Comparison of ENCODE assay signal across 10 mouse cellular contexts in genomic region chr4:88759610-88760268, GRCm38 (mm10). TPM values are rescaled to one million over a fixed set of nuclear protein-coding genes. Genes with fewer than 3 reads are reported as not detected.
DNase-seq lines count a peak whose midpoint lies in the region; ATAC-seq and TF ChIP-seq lines count a peak whose summit lies in the region.
"Not testable (repeated sequence)": the region's sequence is repeated elsewhere in the genome, so short reads cannot be mapped to it uniquely, and the experiment has no call there.
"Had no signal": no experiment of that assay in that cellular context is flagged by ENCODE, and none has a peak within 500 bp of the region (broad histone marks: within the 10 kb centered on the region; RNA-seq: fewer than 3 reads in every experiment).

TSS of gene Gm13283 (plus strand) at chr4:88760119.

- not testable (repeated sequence) for H3K36me3 ChIP-seq in embryonic facial prominence, embryonic 13.5 days; heart, adult 2 months (ENCODE audit: control insufficient read depth, insufficient read depth, low read length); intestine, embryonic 14.5 days (ENCODE audit: control insufficient read depth, insufficient read depth, low read length); lung, postnatal 0 days (ENCODE audit: insufficient read depth, low read length)

- intact Hi-C loops in heart, adult 2 months (cut with DNase I): not testable (repeated sequence)

- TF ChIP-seq CTCF in heart, adult 2 months (IDR thresholded peaks at IDR 0.05); lung, postnatal 0 days (IDR thresholded peaks at IDR 0.05): not testable (repeated sequence)

- H3K9ac ChIP-seq in embryonic facial prominence, embryonic 13.5 days: peak within 1 kb of the TSS; percentile 61; the same call in 1 of the 2 replicates
- H3K9ac ChIP-seq in heart, adult 2 months (ENCODE audit: low read depth, low read length): peak within 1 kb of the TSS; percentile 43; the same call in 1 of the 2 replicates
- H3K9ac ChIP-seq in intestine, embryonic 14.5 days (ENCODE audit: low read length); lung, postnatal 0 days (replicated peaks; ENCODE audit: low read depth): not testable (repeated sequence)

- H3K4me2 ChIP-seq in embryonic facial prominence, embryonic 13.5 days: peak within 1 kb of the TSS; percentile 60
- peak within 1 kb of the TSS; percentile 36 for H3K4me2 ChIP-seq in intestine, embryonic 14.5 days (ENCODE audit: low read length)
- H3K4me2 ChIP-seq in lung, postnatal 0 days (replicated peaks; ENCODE audit: low read depth, low read length): not testable (repeated sequence)

- not testable (repeated sequence) for H3K9me3 ChIP-seq in embryonic facial prominence, embryonic 13.5 days; intestine, embryonic 14.5 days (ENCODE audit: control insufficient read depth, low read length); lung, postnatal 0 days (ENCODE audit: low read length)

- H3K4me1 ChIP-seq in embryonic facial prominence, embryonic 13.5 days; heart, adult 2 months (ENCODE audit: control insufficient read depth, insufficient read depth, low read length); intestine, embryonic 14.5 days (replicated peaks; ENCODE audit: control insufficient read depth, insufficient read depth, low read length); lung, postnatal 0 days (ENCODE audit: insufficient read depth, low read depth, low read length): not testable (repeated sequence)

- TF ChIP-seq POLR2A in heart, adult 2 months (IDR thresholded peaks at IDR 0.05; ENCODE audit: insufficient read depth, low read depth, low read length): not testable (repeated sequence)

- H3K79me2 ChIP-seq in heart, adult 2 months (replicated peaks; ENCODE audit: control insufficient read depth, insufficient read depth, low read length): not testable (repeated sequence)

- not testable (repeated sequence) for TF ChIP-seq EP300 in heart, adult 2 months (IDR thresholded peaks at IDR 0.05; ENCODE audit: insufficient read depth, low read depth, low read length); lung, postnatal 0 days (IDR thresholded peaks at IDR 0.05)

- not testable (repeated sequence) for H3K27me3 ChIP-seq in embryonic facial prominence, embryonic 13.5 days; heart, adult 2 months (ENCODE audit: control insufficient read depth, insufficient read depth, low read length); intestine, embryonic 14.5 days (replicated peaks; ENCODE audit: control insufficient read depth, insufficient read depth, low read length); lung, postnatal 0 days (replicated peaks; ENCODE audit: insufficient read depth, low read length)

- peak; percentile 37 to 81 for DNase-seq in adrenal gland, adult (ENCODE audit: inconsistent age in 2 of 2, low spot score in 1 of 2)
- peak in 1 of 2 experiments; percentile 44 for DNase-seq in heart, adult 2 months
- DNase-seq in intestine, embryonic 14.5 days (ENCODE audit: low spot score); lung, postnatal 0 days (ENCODE audit: low spot score): not testable (repeated sequence)
- peak; percentile 12 to 16 for DNase-seq in layer of hippocampus, postnatal 25 days (ENCODE audit: extremely low spot score in 1 of 2, low spot score in 1 of 2)
- DNase-seq in ovary, postnatal 10 days (ENCODE audit: low spot score): peak; percentile 47
- peak; percentile 41 for DNase-seq in urinary bladder, postnatal 10 days (ENCODE audit: low spot score)

- peak within 1 kb of the TSS; percentile 45 for H3K4me3 ChIP-seq in embryonic facial prominence, embryonic 13.5 days
- not testable (repeated sequence) for H3K4me3 ChIP-seq in heart, adult 2 months
- peak within 1 kb of the TSS; percentile 23 for H3K4me3 ChIP-seq in intestine, embryonic 14.5 days (ENCODE audit: low read depth, low read length)
- peak within 1 kb of the TSS; percentile 25; the same call in 1 of the 2 replicates for H3K4me3 ChIP-seq in lung, postnatal 0 days (ENCODE audit: low read depth, low read length)

- 20% methylated on average over 9 of the region's 14 CpGs for WGBS in embryonic facial prominence, embryonic 13.5 days
- 13% methylated on average over 11 of the region's 14 CpGs for WGBS in heart, adult 2 months
- WGBS in intestine, embryonic 14.5 days: 26% methylated on average over 9 of the region's 14 CpGs
- WGBS in lung, postnatal 0 days: 17% methylated on average over 8 of the region's 14 CpGs

- ATAC-seq in embryonic facial prominence, embryonic 13.5 days (ENCODE audit: insufficient number of reproducible peaks, insufficient read depth, low FRiP score, low TSS enrichment, low read depth); intestine, embryonic 14.5 days (replicated peaks; ENCODE audit: low FRiP score, low TSS enrichment, low read depth); lung, postnatal 0 days: not testable (repeated sequence)

- peak within 1 kb of the TSS; percentile 68 for H3K27ac ChIP-seq in embryonic facial prominence, embryonic 13.5 days
- peak within 1 kb of the TSS; percentile 40; the same call in 1 of the 2 replicates for H3K27ac ChIP-seq in heart, adult 2 months
- peak within 1 kb of the TSS; percentile 47; the same call in 1 of the 2 replicates for H3K27ac ChIP-seq in intestine, embryonic 14.5 days (ENCODE audit: low read depth)
- H3K27ac ChIP-seq in lung, postnatal 0 days (ENCODE audit: low read length): not testable (repeated sequence)

RNA-seq across cellular contexts. Expression of gene Gm13283, which starts in this region (rescaled TPM):
- polyA plus RNA-seq in embryonic facial prominence, embryonic 13.5 days (2015; fragmentation: Nextera tagmentation; extraction: Ambion mirVana): 0.22 and 0.63 TPM in 2 replicates
- total RNA-seq in heart, adult 2 months (2021): not detected
- not detected in 2 replicates for polyA plus RNA-seq in heart, adult 2 months (2012; rRNA removed)
- 0.22 TPM in 1 of 2 replicates, not detected in the other for polyA plus RNA-seq in intestine, embryonic 14.5 days (2014; fragmentation: Nextera tagmentation; extraction: Ambion mirVana)
- total RNA-seq in layer of hippocampus, postnatal 25 days (2021): not detected
- 0.38 and 0.44 TPM in 2 replicates for polyA plus RNA-seq in lung, postnatal 0 days (2015; fragmentation: Nextera tagmentation; extraction: Ambion mirVana)
- polyA plus RNA-seq: gonadal fat pad, adult 2 months; lung, adult 2 months had no signal

Comparison
In these comparisons a context has a peak if more than half of its experiments do, and no peak if none do; other contexts are left out.
1. Peak in DNase-seq in layer of hippocampus, postnatal 25 days; RNA of the gene not detected or under 1 TPM.